Mouse (Mus musculus): ENCODE measurements at regions not wholly inside any gene's neighbourhood (a gene's known extent, or its start where the extent isn't known, plus 50 kb on each side); places are given as distances from the start of the nearest gene placed in this dataset.
A peak's percentile ranks its signal among the peaks of the same experiment; 100 is the strongest.

DNA sequence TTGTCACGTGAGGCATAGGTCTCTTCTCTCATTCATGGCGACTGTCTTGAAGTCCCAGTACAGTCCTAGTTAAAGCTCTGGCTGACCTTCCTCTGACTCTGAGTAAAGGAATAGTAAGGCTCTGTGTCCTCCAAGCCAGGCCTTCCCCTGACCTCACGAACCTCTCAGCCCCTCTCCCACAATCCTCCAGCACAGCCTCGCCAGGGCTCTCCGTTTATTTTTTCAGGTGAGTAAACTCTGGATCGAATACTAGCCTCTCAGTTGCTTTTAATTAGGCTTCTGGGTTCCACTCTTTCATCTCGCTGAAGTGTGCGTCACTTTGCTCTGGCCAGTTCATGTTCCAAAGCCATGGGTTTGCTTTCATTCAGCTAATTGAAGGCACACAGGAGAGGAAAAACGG is 133.8 kb downstream of the Mylk4 start:
- Histone ChIP-seq H3K4me1 (ENCODE audit: control insufficient read depth, insufficient read depth, low read length) (no peaks in the 10 kb centered on the region), H3K27ac (ENCODE audit: insufficient read depth, low read depth, low read length) (no peak overlapping the region), H3K36me3 (ENCODE audit: control insufficient read depth, insufficient read depth, low read length) (no peaks in the 10 kb centered on the region), H3K27me3 (replicated peaks; ENCODE audit: control insufficient read depth, insufficient read depth, low read length) (no peaks in the 10 kb centered on the region; the same call in 1 of the 2 replicates), H3K4me3 (ENCODE audit: insufficient read depth, low read depth, low read length) (no peak overlapping the region)
- 50% methylated on average over 9 of the region's 9 CpGs for WGBS
- DNase-seq: no peak
- TF ChIP-seq POLR2A (IDR thresholded peaks at IDR 0.05; ENCODE audit: low read depth, low read length) (no peak), CTCF (conservative IDR thresholded peaks at IDR 0.05; ENCODE audit: insufficient read depth, insufficient read length, low read depth, low read length) (no peak)

DNA sequence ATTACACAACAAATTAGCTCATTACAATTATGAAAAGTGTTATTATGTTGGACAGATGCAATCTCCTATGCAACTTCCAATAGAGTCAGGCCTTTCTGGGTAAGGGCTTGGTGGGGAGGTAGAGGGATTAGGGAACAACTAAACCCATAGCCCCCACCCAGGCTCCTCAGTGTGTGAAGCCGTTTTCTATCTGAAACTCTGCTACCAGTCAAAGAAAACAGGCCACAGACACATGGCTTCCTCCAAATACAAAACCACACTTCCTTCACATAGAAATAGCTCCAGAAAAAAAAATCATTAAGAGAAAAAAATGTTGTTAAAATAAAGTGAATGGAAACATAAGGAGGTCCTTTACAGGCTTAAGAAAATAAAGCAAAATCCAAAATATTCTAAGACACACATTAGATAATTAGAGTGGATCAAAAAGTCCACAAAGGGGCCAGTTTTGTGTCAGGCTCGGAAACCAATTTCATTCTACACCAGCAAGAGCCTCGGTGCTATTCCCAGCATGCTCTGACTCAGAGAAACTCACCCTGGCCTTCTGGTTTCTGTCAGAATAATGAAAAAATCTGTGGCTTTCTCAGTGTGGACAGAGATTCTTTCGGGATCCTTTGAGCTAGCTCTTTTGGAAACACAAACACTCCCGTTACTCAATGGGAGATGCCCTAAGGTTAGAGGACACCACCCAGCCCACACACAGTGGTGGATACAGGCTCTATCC is 140.6 kb downstream of the Mylk4 start:
- H3K27me3 ChIP-seq (replicated peaks; ENCODE audit: control insufficient read depth, insufficient read depth, low read length): no peaks in the 10 kb centered on the region
- H3K36me3 ChIP-seq (ENCODE audit: control insufficient read depth, insufficient read depth, low read length): no peaks in the 10 kb centered on the region
- 59% methylated on average over 5 of the region's 5 CpGs for WGBS
- H3K4me3 ChIP-seq (ENCODE audit: insufficient read depth, low read depth, low read length): no peak overlapping the region
- no peak for DNase-seq
- H3K27ac ChIP-seq (ENCODE audit: insufficient read depth, low read depth, low read length): no peak overlapping the region
- H3K4me1 ChIP-seq (ENCODE audit: control insufficient read depth, insufficient read depth, low read length): no peaks in the 10 kb centered on the region
- TF ChIP-seq POLR2A (IDR thresholded peaks at IDR 0.05; ENCODE audit: low read depth, low read length): no peak
- TF ChIP-seq CTCF (conservative IDR thresholded peaks at IDR 0.05; ENCODE audit: insufficient read depth, insufficient read length, low read depth, low read length): no peak

DNA sequence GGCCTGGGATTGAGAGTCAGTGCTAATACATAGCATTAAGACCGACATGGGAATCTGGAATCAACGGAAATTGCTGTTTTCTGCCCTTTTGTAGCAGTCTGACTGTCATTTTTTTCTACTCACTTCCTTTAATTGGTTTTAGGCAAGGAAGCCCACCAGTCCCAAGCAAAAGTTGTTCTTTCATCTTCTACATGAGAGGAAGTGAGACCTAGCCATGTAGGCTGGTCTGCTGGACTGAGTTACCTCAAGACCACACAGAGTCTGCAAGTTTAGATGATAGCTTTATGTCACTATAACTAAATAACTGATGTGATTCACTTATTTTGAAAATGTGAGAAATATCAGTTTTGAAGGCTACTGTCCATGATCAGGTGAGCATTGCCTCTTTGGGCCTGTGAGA is 142.8 kb downstream of the Mylk4 start:
- TF ChIP-seq POLR2A (IDR thresholded peaks at IDR 0.05; ENCODE audit: low read depth, low read length) (no peak), CTCF (conservative IDR thresholded peaks at IDR 0.05; ENCODE audit: insufficient read depth, insufficient read length, low read depth, low read length) (no peak)
- no peaks in the 10 kb centered on the region for H3K36me3 ChIP-seq (ENCODE audit: control insufficient read depth, insufficient read depth, low read length)
- H3K27ac ChIP-seq (ENCODE audit: insufficient read depth, low read depth, low read length): no peak overlapping the region
- 96% methylated on average over 2 of the region's 2 CpGs for WGBS
- no peaks in the 10 kb centered on the region for H3K4me1 ChIP-seq (ENCODE audit: control insufficient read depth, insufficient read depth, low read length)
- no peak overlapping the region for H3K4me3 ChIP-seq (ENCODE audit: insufficient read depth, low read depth, low read length)
- DNase-seq: no peak
- no peaks in the 10 kb centered on the region for H3K27me3 ChIP-seq (replicated peaks; ENCODE audit: control insufficient read depth, insufficient read depth, low read length)

DNA sequence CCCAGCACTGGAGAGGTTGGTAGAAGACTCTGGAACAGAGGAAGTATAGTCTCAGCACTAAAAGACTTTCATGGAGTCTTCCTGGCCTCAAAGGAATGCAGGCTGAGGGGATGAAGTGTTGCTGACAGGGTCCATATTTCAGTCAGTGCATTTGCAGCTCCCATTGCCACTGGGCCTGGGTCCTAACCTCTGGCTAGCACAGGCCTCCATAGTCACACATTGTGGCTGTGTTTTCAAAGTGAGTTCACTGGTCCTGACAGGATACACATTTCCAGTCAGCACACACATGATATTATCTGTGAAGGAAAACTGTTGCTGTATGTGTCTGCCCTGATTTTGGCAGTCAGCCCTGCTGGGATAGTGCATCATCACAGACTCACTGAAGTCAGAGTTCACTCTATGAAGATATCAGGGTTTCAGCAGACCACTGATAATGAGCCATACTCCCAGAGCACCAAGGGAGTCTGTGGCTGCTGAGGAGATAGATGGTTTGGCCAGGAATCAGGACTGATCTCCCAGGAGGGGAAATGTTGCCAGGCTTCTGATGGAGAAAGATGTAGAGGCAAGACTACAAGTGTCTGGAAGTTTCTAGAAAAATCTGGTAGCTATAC is 153.5 kb downstream of the Mylk4 start:
- no peaks in the 10 kb centered on the region for H3K4me1 ChIP-seq (ENCODE audit: control insufficient read depth, insufficient read depth, low read length)
- no peak for TF ChIP-seq CTCF (conservative IDR thresholded peaks at IDR 0.05; ENCODE audit: insufficient read depth, insufficient read length, low read depth, low read length)
- TF ChIP-seq POLR2A (IDR thresholded peaks at IDR 0.05; ENCODE audit: low read depth, low read length): no peak
- H3K27ac ChIP-seq (ENCODE audit: insufficient read depth, low read depth, low read length): no peak overlapping the region
- no peak for DNase-seq
- no peak overlapping the region for H3K4me3 ChIP-seq (ENCODE audit: insufficient read depth, low read depth, low read length)
- H3K27me3 ChIP-seq (replicated peaks; ENCODE audit: control insufficient read depth, insufficient read depth, low read length): no peaks in the 10 kb centered on the region
- H3K36me3 ChIP-seq (ENCODE audit: control insufficient read depth, insufficient read depth, low read length): no peaks in the 10 kb centered on the region

DNA sequence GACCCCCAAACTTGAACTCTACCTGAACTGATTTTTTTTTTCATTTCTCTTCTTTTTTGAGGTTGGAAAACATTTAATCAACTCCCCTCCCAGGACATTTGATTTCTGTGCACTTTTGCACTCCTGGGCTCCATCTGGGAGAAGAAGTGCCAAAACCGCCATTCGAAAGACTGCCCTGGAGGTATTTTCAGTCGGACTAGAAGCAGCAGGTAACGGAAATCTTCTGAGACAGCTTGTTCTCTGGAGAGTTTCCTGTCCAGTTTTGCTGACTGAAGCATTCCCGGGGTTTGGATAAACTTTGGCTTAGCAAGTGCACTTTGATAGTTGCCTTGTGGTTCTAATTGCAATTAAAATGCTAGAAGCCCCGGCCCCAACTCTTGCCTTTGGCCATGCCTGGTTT is 169.8 kb downstream of the Mylk4 start:
- H3K27ac ChIP-seq (ENCODE audit: insufficient read depth, low read depth, low read length): no peak overlapping the region
- H3K36me3 ChIP-seq (ENCODE audit: control insufficient read depth, insufficient read depth, low read length): no peaks in the 10 kb centered on the region
- peak; percentile 49 for DNase-seq
- no peak overlapping the region for H3K4me3 ChIP-seq (ENCODE audit: insufficient read depth, low read depth, low read length)
- WGBS: 22% methylated on average over 6 of the region's 6 CpGs
- H3K27me3 ChIP-seq (replicated peaks; ENCODE audit: control insufficient read depth, insufficient read depth, low read length): no peaks in the 10 kb centered on the region
- TF ChIP-seq POLR2A (IDR thresholded peaks at IDR 0.05; ENCODE audit: low read depth, low read length) (no peak), CTCF (conservative IDR thresholded peaks at IDR 0.05; ENCODE audit: insufficient read depth, insufficient read length, low read depth, low read length) (no peak)
- no peaks in the 10 kb centered on the region for H3K4me1 ChIP-seq (ENCODE audit: control insufficient read depth, insufficient read depth, low read length)

DNA sequence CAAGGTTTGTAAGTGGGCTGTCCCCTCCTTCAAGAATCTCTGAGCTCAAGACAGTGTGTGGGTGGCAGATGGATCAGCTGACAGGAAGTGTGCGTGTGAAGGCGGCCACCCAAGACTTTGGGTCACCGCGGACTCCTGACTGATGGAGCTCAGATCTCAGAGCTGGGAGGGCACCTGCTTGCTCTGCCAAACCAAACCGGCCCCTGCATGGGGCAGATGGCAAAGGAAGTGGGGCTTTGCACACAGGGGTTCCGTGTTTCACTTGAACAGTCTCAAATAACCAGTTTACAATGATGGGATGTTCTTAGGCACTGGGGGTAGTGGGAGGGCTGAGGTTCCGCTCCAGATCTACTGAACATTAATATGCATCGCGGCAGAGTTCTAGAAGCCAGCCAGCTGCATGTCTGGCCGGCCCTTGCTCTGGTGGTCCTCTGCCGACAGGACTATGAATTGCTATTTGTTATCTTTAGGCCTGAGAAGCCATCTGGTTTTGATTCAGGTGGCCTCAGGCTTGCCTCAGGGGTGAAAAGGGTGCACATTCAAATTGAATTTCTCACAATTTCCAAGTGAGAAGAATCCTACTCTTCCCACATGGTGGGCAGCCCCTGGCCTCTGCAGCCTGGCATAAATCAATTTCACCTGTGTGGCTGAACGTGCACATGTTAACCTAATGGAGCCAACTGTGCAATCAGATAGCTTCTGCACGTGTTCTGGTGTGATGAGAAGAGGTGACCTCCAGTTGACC is 172.0 kb downstream of the Mylk4 start:
- TF ChIP-seq CTCF (conservative IDR thresholded peaks at IDR 0.05; ENCODE audit: insufficient read depth, insufficient read length, low read depth, low read length) (no peak), POLR2A (IDR thresholded peaks at IDR 0.05; ENCODE audit: low read depth, low read length) (no peak)
- H3K36me3 ChIP-seq (ENCODE audit: control insufficient read depth, insufficient read depth, low read length): no peaks in the 10 kb centered on the region
- DNase-seq: peak; percentile 2
- H3K4me3 ChIP-seq (ENCODE audit: insufficient read depth, low read depth, low read length): no peak overlapping the region
- no peaks in the 10 kb centered on the region for H3K27me3 ChIP-seq (replicated peaks; ENCODE audit: control insufficient read depth, insufficient read depth, low read length)
- H3K27ac ChIP-seq (ENCODE audit: insufficient read depth, low read depth, low read length): no peak overlapping the region
- no peaks in the 10 kb centered on the region for H3K4me1 ChIP-seq (ENCODE audit: control insufficient read depth, insufficient read depth, low read length)
- 38% methylated on average over 13 of the region's 13 CpGs for WGBS

DNA sequence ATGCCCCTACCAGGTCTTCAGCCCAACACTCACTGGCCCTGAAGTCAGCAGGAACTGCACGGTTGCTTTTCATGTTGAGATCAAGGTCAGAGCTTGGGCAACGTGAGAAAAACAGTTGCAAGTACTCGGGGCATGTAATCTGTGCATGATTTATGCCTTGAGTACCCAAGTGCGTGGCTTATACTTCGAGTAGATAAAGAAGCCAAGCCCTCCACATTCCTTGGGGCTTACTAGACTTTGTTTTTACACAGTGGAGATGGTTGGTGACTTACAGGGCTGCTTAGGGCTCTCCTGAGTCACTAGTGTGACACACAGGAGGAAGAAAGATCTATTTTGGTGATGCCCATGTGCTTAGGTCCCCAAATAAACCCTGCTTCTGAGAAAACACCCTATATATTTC is 172.8 kb downstream of the Mylk4 start:
- no peak for TF ChIP-seq CTCF (conservative IDR thresholded peaks at IDR 0.05; ENCODE audit: insufficient read depth, insufficient read length, low read depth, low read length)
- no peak for TF ChIP-seq POLR2A (IDR thresholded peaks at IDR 0.05; ENCODE audit: low read depth, low read length)
- Histone ChIP-seq H3K4me1 (ENCODE audit: control insufficient read depth, insufficient read depth, low read length) (no peaks in the 10 kb centered on the region), H3K27ac (ENCODE audit: insufficient read depth, low read depth, low read length) (no peak overlapping the region), H3K27me3 (replicated peaks; ENCODE audit: control insufficient read depth, insufficient read depth, low read length) (no peaks in the 10 kb centered on the region), H3K36me3 (ENCODE audit: control insufficient read depth, insufficient read depth, low read length) (no peaks in the 10 kb centered on the region), H3K4me3 (ENCODE audit: insufficient read depth, low read depth, low read length) (no peak overlapping the region)
- no peak for DNase-seq
- WGBS: 24% methylated on average over 5 of the region's 5 CpGs

Data from kidney, adult 2 months (tissue).